Mouse (Mus musculus) heart, adult 2 months (tissue): ENCODE results near the gene Spag7. TPM values are rescaled to one million over a fixed set of nuclear protein-coding genes. Genes with fewer than 3 reads are reported as not detected.

Experiments used
- DNase-seq, 2 experiments: peaks; one replicate each; pipeline ENCODE4 v3.0.0; 2021
- H3K27ac ChIP-seq: fragments of 200-600 bp; 2 replicates; pipeline ENCODE4 v1.8.1; 2022
- H3K27me3 ChIP-seq: fragments of 200-500 bp; 2 replicates; pipeline ENCODE4 v1.6.1; 2012; ENCODE audit warnings: mild to moderate bottlenecking, low read length, inconsistent platforms, mixed read lengths; ENCODE audit not compliant: control insufficient read depth, insufficient read depth
- H3K36me3 ChIP-seq: fragments of 200-500 bp; 2 replicates; pipeline ENCODE4 v1.6.1; 2012; ENCODE audit warnings: low read length, inconsistent platforms; ENCODE audit not compliant: control insufficient read depth, insufficient read depth
- H3K4me1 ChIP-seq: fragments of 200-500 bp; 2 replicates; pipeline ENCODE4 v1.6.1; 2011; ENCODE audit warnings: low read length; ENCODE audit not compliant: control insufficient read depth, insufficient read depth
- H3K4me3 ChIP-seq: fragments of 200-600 bp; 2 replicates; pipeline ENCODE4 v1.8.1; 2022
- H3K79me2 ChIP-seq: fragments of 200-500 bp; replicated peaks from 2 replicates; pipeline ENCODE4 v1.6.1; 2012; ENCODE audit warnings: mild to moderate bottlenecking, inconsistent platforms, low read length, moderate library complexity, mixed read lengths; ENCODE audit not compliant: control insufficient read depth, insufficient read depth
- H3K9ac ChIP-seq: fragments of 200-500 bp; 2 replicates; pipeline ENCODE4 v1.6.1; 2012; ENCODE audit warnings: low read depth, mild to moderate bottlenecking, control low read depth, inconsistent platforms, low read length, mixed read lengths
- CTCF ChIP-seq: fragments of 200-600 bp; IDR thresholded peaks from 2 replicates; pipeline ENCODE4 v1.8.1; 2022; ENCODE audit warnings: antibody characterized with exemption, mild to moderate bottlenecking, moderate library complexity
- EP300 ChIP-seq: fragments of 200-500 bp; IDR thresholded peaks from 2 replicates; pipeline ENCODE4 v1.6.1; 2011; ENCODE audit warnings: low read depth, low read length, control low read depth; ENCODE audit not compliant: insufficient read depth
- POLR2A ChIP-seq: fragments of 200-500 bp; IDR thresholded peaks from 2 replicates; pipeline ENCODE4 v1.6.1; 2011; ENCODE audit warnings: mild to moderate bottlenecking, low read depth, low read length, control low read depth; ENCODE audit not compliant: insufficient read depth
- WGBS: fragments of 180-500 bp; shearing (Covaris S2); methylation state at CpG from one replicate; pipeline ENCODE4 v1.1.7; 2018; 5-methylcytosine and 5-hydroxymethylcytosine counted together
- intact Hi-C: fragments of 180-260 bp; cut with DNase I; formaldehyde crosslinking; loops from one replicate; pipeline ENCODE4 v1.15.1; 2025
- polyA plus RNA-seq: library from polyadenylated mRNA; depleted of rRNA; stranded (reverse); fragments of >200 nt; gene quantifications from 2 replicates; pipeline ENCODE4 v1.2.3, GENCODE M21; 2012
- total RNA-seq, 2 experiments: library from RNA; stranded (reverse); gene quantifications; 2 replicates each; pipeline ENCODE4 v1.2.3; 2021

Spag7 gene
- total and polyA plus RNA-seq, 3 experiments: 72.9 to 99.4 (median 82.8) TPM

DNA sequence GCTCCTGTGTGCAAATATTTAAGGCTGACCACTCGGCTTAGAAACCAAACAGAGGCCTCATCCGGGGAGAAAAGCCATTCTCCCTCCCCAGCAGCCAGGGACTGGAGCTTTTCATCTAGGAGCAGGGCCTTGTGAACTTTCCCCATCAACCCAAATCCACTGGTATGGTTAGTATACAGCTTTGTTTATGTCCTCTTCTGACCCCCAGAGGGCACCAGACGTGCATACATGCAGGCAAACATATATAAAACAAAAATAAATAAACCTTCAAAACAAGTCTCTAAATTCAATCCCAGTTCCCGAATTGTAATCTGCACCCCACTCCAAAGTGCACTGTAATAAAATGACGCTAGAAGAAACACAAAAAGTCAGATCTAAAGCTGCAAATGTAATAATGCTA is 39.7 kb downstream of the Spag7 start:
- no peak for DNase-seq
- TF ChIP-seq POLR2A (no peak), CTCF (peak; percentile 72), EP300 (no peak)
- intact Hi-C loops: loop anchor here (1.0 kb wide), 1 partner anchor 126 kb away; no protein-coding TSS in a partner anchor

DNA sequence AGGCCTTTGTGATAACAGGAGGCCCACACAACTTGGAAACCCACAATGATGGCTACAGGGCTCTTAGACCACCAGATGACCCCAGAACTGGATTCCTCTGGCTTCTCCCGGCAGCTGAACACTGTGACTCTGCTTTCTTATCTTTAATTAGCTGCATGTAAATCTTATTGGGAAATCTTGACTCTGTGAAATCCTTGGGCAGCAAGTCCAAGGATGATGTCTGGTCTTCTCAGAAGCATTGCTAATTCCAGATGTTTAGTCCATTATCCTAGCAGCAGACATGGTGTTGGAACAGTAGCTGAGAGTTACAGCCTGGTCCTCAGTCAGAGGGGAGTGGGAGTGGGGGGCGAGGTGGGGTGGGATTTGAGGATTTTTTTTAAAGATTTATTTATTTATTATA is 40.8 kb downstream of the Spag7 start:
- no peak overlapping the region for H3K4me3 ChIP-seq
- no peaks in the 10 kb centered on the region for H3K27me3 ChIP-seq
- WGBS: 50% methylated on average over 2 of the region's 2 CpGs
- no peak overlapping the region for H3K27ac ChIP-seq
- no peak for DNase-seq
- no peak for TF ChIP-seq CTCF
- no peak for TF ChIP-seq POLR2A
- no peak for TF ChIP-seq EP300
- intact Hi-C loops: no loop called here
- H3K36me3 ChIP-seq: no peaks in the 10 kb centered on the region
- no peak overlapping the region for H3K9ac ChIP-seq
- no peaks in the 10 kb centered on the region for H3K4me1 ChIP-seq
- no peaks in the 10 kb centered on the region for H3K79me2 ChIP-seq

More for the DNA sequence above, 39.7 kb downstream of the Spag7 start:
- Histone ChIP-seq H3K36me3 (no peaks in the 10 kb centered on the region), H3K27me3 (no peaks in the 10 kb centered on the region), H3K4me1 (no peaks in the 10 kb centered on the region), H3K27ac (no peak overlapping the region), H3K4me3 (no peak overlapping the region), H3K9ac (no peak overlapping the region), H3K79me2 (no peaks in the 10 kb centered on the region)
- 49% methylated on average over 5 of the region's 5 CpGs for WGBS

DNA sequence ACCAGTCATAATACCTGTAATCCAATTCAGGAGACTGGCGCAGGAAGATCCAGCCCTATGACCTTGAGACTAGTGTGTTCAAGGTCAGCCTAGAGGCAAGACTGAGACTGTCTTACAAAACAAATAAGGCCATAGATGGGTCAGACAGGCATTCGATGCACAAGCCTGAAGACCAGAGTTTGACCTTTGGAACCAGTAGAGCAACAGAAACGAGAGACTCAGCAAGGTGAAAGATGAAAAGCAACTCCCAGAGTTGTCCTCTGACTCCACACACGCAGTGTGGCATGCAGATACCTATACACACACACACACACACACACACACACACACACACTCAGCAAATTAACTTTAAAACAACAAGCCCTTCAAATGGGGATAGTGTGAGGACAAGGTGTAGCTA is 42.3 kb downstream of the Spag7 start:
- WGBS: 78% methylated on average over 4 of the region's 4 CpGs
- intact Hi-C loops: no loop called here

DNA sequence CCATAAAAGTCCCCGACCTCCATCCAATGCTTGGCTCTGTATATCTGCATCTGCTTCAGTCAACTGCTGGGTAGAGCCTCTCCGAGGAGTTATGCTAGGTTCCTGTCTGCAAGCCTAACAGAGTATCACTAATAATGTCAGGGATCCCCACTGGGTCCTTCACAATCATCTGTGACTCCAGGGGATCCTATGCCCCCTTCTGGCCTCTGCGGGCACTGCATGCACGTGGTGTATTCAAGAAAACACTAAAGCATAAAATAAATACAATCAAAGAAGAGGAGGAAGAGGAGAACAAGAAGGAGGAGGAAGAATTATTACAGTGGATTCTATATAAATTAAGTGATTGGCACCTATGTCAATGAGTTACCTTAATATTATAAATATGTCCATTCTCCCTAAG is 43.7 kb downstream of the Spag7 start:
- DNase-seq: peak in 1 of 2 experiments; percentile 54
- no peak overlapping the region for H3K9ac ChIP-seq
- WGBS: 47% methylated on average over 4 of the region's 4 CpGs
- H3K4me1 ChIP-seq: peaks cover 4% of the 10 kb centered on the region; the same call in 1 of the 2 replicates
- TF ChIP-seq CTCF (peak; percentile 75), EP300 (no peak)
- no peaks in the 10 kb centered on the region for H3K27me3 ChIP-seq
- no peaks in the 10 kb centered on the region for H3K79me2 ChIP-seq
- H3K27ac ChIP-seq: no peak overlapping the region
- no peaks in the 10 kb centered on the region for H3K36me3 ChIP-seq
- H3K4me3 ChIP-seq: no peak overlapping the region
- intact Hi-C loops: no loop called here

More for the DNA sequence above, 42.3 kb downstream of the Spag7 start:
- Histone ChIP-seq H3K9ac (no peak overlapping the region), H3K27me3 (no peaks in the 10 kb centered on the region), H3K4me3 (no peak overlapping the region), H3K4me1 (peaks cover 2% of the 10 kb centered on the region; the same call in 1 of the 2 replicates), H3K27ac (no peak overlapping the region), H3K79me2 (no peaks in the 10 kb centered on the region), H3K36me3 (no peaks in the 10 kb centered on the region)
- no peak for DNase-seq
- TF ChIP-seq EP300 (no peak), POLR2A (no peak), CTCF (no peak)

DNA sequence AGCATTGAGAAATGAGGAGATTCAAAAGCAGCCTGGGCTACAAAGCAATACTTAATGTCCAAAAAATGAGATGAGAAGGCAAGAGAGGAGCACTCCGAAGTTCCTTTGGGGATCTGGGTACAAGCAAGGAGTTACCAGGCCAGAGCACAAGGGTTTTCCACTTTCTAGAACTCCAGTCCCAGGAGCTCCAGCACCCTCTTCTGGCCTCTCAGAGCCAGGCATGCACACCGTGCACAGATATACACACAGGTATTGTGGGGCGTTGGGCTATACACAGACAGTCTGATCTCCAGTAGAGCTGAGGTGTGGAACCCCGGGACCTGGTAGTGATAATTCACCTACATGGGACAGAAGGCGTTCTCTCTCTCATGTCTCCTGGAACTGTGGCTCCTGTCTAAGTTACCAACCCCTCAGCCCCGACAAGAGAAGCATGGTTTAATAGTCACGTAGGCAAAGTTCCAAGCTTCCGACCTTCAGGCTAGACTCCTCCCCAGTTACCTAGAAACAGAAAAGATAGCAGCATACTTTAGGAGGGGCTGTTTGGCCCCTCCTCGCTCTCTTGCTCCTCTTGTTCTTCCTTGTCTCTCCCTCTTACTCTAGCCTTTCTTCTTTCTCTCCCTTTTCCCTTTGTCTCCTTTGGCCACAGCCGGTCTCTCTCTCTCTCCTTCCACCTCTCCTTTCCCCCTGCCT is 46.0 kb downstream of the Spag7 start:
- H3K4me1 ChIP-seq: peaks cover 4% of the 10 kb centered on the region; the same call in 1 of the 2 replicates
- intact Hi-C loops: loop anchor here (5.0 kb wide), 1 partner anchor 191 kb away; the partner anchor contains the start of gene Arrb2
- H3K4me3 ChIP-seq: no peak overlapping the region
- H3K79me2 ChIP-seq: no peaks in the 10 kb centered on the region
- no peak overlapping the region for H3K27ac ChIP-seq
- no peak overlapping the region for H3K9ac ChIP-seq
- no peaks in the 10 kb centered on the region for H3K27me3 ChIP-seq
- WGBS: 67% methylated on average over 10 of the region's 10 CpGs
- no peaks in the 10 kb centered on the region for H3K36me3 ChIP-seq
- TF ChIP-seq CTCF (peak; percentile 36), EP300 (no peak)
- DNase-seq: no peak

DNA sequence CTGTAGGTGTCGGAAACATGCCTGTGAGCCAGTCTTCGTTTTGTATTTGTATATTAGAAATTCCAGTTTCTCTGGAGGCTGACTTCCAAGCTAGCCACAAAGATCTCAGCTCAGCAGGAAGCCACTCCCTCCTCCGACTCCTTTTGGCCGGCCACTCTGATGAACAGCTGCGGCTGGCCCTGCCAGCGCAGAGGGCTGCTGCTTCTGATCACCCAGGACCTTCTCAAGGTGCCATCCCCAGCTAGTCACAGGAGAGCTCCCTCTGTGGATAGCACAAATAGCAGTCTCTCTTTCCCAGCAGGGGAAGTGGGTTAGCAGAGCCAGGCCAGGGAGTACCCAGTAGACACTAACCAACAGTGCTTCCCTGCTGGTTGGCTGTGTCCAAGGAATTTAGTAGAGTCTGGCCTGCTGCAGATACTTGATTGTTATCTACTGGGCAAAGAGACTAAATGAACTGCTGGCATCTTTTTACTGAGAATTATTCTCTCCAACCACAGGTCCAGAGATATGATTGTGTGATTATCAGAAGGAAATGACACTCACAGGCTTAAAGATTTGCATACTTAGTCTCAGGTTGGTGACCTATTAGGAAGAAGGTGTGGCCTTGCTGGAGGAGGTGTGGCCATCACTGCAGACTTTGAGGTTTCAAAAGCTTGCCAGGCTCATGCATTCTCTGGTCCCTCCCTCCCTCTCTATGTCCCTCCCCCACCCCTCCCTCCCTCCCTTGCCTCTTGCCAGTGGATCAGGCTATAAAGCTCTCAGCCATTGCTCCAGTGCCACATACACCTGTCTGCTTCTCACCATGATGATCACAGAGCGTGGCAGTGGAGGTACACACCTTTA is 47.0 kb downstream of the Spag7 start:
- no peak overlapping the region for H3K27ac ChIP-seq
- H3K4me1 ChIP-seq: peaks cover 4% of the 10 kb centered on the region; the same call in 1 of the 2 replicates
- no peaks in the 10 kb centered on the region for H3K27me3 ChIP-seq
- no peak overlapping the region for H3K4me3 ChIP-seq
- no peak overlapping the region for H3K9ac ChIP-seq
- 39% methylated on average over 7 of the region's 7 CpGs for WGBS
- DNase-seq: no peak
- H3K79me2 ChIP-seq: no peaks in the 10 kb centered on the region
- intact Hi-C loops: loop anchor here (5.0 kb wide), 1 partner anchor 190 kb away; the partner anchor contains the start of gene Arrb2
- TF ChIP-seq EP300 (no peak), POLR2A (no peak), CTCF (no peak)
- H3K36me3 ChIP-seq: no peaks in the 10 kb centered on the region
